40 mouse cellular contexts compared by ENCODE assay signal in the genomic region with DNA sequence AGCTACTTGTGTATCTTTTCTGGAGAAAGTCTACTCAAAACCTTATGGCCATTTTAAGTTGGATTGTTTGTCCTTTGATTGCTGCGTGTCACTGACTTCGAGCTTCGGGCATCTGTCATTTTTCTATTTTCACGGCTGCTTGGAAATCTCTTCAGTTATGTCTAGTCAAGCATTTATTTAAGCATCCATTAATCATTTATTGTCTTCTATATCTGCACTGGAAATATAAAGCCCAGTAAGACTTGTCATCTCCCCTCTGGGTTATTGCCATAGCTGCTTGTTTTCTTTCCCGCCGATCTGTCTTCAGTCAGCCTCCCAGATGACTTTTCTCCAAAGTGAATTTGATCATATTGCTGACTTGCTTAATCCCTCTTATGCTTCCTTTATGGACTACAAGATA. TPM values are rescaled to one million over a fixed set of nuclear protein-coding genes. Genes with fewer than 3 reads are reported as not detected.
"Had no signal": no experiment of that assay in that cellular context is flagged by ENCODE, and none has a peak within 500 bp of the region (broad histone marks: within the 10 kb centered on the region; RNA-seq: fewer than 3 reads in every experiment).

No protein-coding gene starts in this region.

- DNase-seq: heart, postnatal 10 days; heart, postnatal 14 days; heart, postnatal 36 days; heart, postnatal 4 days; kidney, adult 11 months; kidney, adult 18-20 months; kidney, adult 2 months; kidney, adult 8-10 months; kidney, adult 9 months; kidney, postnatal 10 days; kidney, postnatal 14 days; kidney, postnatal 25 days; kidney, postnatal 36 days; kidney, postnatal 4 days; layer of hippocampus, adult 9-11 months; layer of hippocampus, postnatal 36 days had no signal

- ATAC-seq: hindbrain, embryonic 16.5 days; hindbrain, postnatal 0 days; intestine, embryonic 15.5 days; intestine, embryonic 16.5 days; intestine, postnatal 0 days had no signal

RNA-seq across cellular contexts. Expression of a gene that starts 19.3 kb away (rescaled TPM):
- polyA plus RNA-seq: heart, embryonic 10.5 days; heart, embryonic 11.5 days; heart, embryonic 12.5 days; heart, embryonic 13.5 days; heart, embryonic 14.5 days; heart, embryonic 15.5 days; heart, embryonic 16.5 days; heart, postnatal 0 days; hindbrain, embryonic 10.5 days; hindbrain, embryonic 11.5 days; hindbrain, embryonic 12.5 days; hindbrain, embryonic 13.5 days; hindbrain, embryonic 14.5 days; hindbrain, embryonic 15.5 days; hindbrain, embryonic 16.5 days; hindbrain, postnatal 0 days; intestine, embryonic 15.5 days; intestine, embryonic 16.5 days; intestine, postnatal 0 days; kidney, adult 2 months; kidney, embryonic 14.5 days; kidney, embryonic 15.5 days; kidney, embryonic 16.5 days; kidney, postnatal 0 days; large intestine, adult 2 months had no signal
